Mouse (Mus musculus) limb, embryonic 15.5 days (tissue): ENCODE measurements around the gene Pnrc2. TPM values are rescaled to one million over a fixed set of nuclear protein-coding genes. Genes with fewer than 3 reads are reported as not detected.

Experiments used
- ATAC-seq: fragments of 200-750 bp; cut with Nextera tagmentation; 2 replicates; pipeline ENCODE4 v1.8.0; 2017; ENCODE audit warnings: low read depth, moderate TSS enrichment; ENCODE audit not compliant: insufficient number of reproducible peaks, low FRiP score, low TSS enrichment
- H3K27ac ChIP-seq: fragments of 300-500 bp; sonication (generic); 2 replicates; pipeline ENCODE4 v1.5.1; 2015; ENCODE audit warnings: moderate library complexity, mild to moderate bottlenecking, inconsistent platforms
- H3K27me3 ChIP-seq: fragments of 300-500 bp; sonication (generic); 2 replicates; pipeline ENCODE4 v1.6.1; 2015; ENCODE audit warnings: inconsistent platforms
- H3K36me3 ChIP-seq: fragments of 300-500 bp; sonication (generic); 2 replicates; pipeline ENCODE4 v1.6.1; 2015; ENCODE audit warnings: inconsistent platforms
- H3K4me1 ChIP-seq: fragments of 300-500 bp; sonication (generic); 2 replicates; pipeline ENCODE4 v1.6.1; 2015; ENCODE audit warnings: inconsistent platforms
- H3K4me2 ChIP-seq: fragments of 300-500 bp; sonication (generic); 2 replicates; pipeline ENCODE4 v1.6.1; 2015; ENCODE audit warnings: mild to moderate bottlenecking, inconsistent platforms
- H3K4me3 ChIP-seq: fragments of 300-500 bp; sonication (generic); 2 replicates; pipeline ENCODE4 v1.5.1; 2015; ENCODE audit warnings: mild to moderate bottlenecking, inconsistent platforms
- H3K9ac ChIP-seq: fragments of 300-500 bp; sonication (generic); 2 replicates; pipeline ENCODE4 v1.6.1; 2015; ENCODE audit warnings: inconsistent platforms
- H3K9me3 ChIP-seq: fragments of 300-500 bp; sonication (generic); 2 replicates; pipeline ENCODE4 v1.6.1; 2016; ENCODE audit warnings: inconsistent platforms
- WGBS: fragments of 180-500 bp; shearing (Covaris S2); methylation state at CpG from one replicate; pipeline ENCODE4 v1.1.7; 2015; 5-methylcytosine and 5-hydroxymethylcytosine counted together
- polyA plus RNA-seq: library from polyadenylated mRNA; unstranded; fragments of >200 nt; fragmentation: Nextera tagmentation; extraction: Ambion mirVana; gene quantifications from 2 replicates; pipeline ENCODE4 v1.2.1, GENCODE M21; 2015

The Pnrc2 gene
- polyA plus RNA-seq, 1 experiment from 2014 or later = 160 TPM

DNA sequence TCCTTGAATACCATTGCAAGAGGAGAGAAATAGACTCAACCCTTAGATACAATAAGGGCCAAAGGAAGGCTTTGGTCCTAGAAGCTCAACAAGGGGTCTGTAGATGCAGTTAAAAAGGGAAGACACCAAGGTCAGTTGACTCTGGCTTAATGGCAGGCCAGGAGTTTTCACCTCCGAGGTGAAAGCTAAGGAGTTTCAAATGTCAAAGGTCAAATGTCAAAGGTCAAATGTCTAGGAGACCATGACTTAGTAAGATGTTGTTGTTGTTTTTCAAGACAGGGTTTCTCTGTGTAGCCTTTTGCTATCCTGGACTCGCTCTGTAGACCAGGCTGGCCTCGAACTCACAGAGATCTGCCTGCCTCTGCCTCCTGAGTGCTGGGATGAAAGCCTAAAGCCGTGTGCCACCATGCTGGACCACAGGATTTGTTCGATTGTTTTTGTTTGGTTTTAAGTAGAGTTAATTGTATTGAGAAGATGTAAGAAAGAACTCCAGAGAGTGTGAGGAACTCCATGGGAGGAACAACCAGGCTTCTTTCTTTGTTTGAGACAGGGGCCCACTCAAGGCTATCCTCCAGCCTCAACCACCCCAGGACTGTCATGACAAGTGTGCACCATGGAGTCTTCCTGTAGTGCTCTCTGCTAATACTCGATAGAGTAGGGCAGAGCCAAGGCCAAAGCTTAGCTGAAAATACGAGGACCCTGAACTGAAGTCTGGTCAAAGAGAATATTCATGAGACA lies 15.7 kb upstream of the Pnrc2 start:
- no peak overlapping the region for H3K4me3 ChIP-seq
- H3K9ac ChIP-seq = no peak overlapping the region
- no peak overlapping the region for H3K27ac ChIP-seq
- H3K4me1 ChIP-seq = 0 out of 2 replicates have a peak, but pooled peaks cover 1% of the 10 kb centered on the region
- no peaks in the 10 kb centered on the region for H3K36me3 ChIP-seq
- 76% methylated on average over 7 of the region's 7 CpGs for WGBS
- no peak for ATAC-seq
- H3K27me3 ChIP-seq = no peaks in the 10 kb centered on the region
- H3K4me2 ChIP-seq = no peak overlapping the region
- H3K9me3 ChIP-seq = no peaks in the 10 kb centered on the region

DNA sequence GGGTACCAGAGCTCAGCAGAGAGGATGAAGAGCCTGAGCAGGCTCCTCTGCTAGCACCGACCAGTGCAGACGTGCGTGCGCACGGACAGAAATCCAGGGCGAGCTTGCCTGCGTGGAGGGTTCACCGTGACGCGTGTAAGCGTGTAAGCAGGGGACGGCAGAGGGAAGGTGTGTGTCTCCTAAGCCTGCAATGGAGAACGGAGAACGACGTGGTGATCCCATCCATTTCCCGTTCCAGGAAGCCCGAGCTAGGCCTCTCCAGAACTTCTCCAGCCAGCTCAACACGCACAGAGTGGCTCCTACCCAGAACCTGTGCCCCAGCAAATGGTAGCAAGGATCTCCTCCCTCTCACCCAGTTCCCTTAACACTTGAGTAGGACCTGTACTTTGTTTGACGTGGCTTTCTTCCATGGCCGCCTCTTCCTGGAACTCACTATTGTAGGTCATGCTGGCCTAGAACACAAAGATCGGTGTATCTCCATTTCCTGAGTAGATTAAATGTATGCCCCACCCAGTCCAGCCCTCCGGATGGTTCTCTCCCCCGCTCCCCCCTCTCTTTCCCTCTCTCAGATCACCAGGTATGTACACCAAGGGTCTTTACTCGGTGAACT lies 14.9 kb upstream of the Pnrc2 start:
- Histone ChIP-seq H3K4me2 (no peak overlapping the region), H3K9me3 (no peaks in the 10 kb centered on the region)
- ATAC-seq = no peak

DNA sequence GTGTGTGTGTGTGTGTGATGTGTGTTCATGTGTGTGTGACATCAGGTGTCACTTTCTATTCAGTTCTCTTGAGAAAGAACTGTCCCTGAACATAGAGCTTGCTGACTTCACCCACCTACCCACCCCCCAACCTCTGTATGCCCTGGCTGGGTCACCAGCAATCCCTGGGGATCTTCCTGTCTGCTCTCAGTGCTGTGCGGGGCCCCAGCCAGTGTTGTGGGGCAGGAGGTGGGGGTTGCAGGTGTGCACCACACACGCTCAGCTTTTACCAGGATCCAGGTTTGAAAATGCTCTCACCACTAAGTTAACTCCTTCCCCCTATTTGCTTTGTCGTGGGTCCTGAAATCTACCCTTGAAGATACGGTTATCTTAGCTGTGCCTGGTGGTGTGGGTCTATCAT lies 12.5 kb upstream of the Pnrc2 start:
- Histone ChIP-seq H3K27me3 (no peaks in the 10 kb centered on the region), H3K9ac (no peak overlapping the region), H3K4me2 (no peak overlapping the region), H3K27ac (no peak overlapping the region), H3K4me1 (0 out of 2 replicates have a peak, but pooled peaks cover 4% of the 10 kb centered on the region), H3K36me3 (no peaks in the 10 kb centered on the region), H3K4me3 (no peak overlapping the region), H3K9me3 (no peaks in the 10 kb centered on the region)
- 83% methylated on average over 4 of the region's 4 CpGs for WGBS
- no peak for ATAC-seq

More for the DNA sequence above, 14.9 kb upstream of the Pnrc2 start:
- no peak overlapping the region for H3K4me3 ChIP-seq
- no peaks in the 10 kb centered on the region for H3K36me3 ChIP-seq
- 0 out of 2 replicates have a peak, but pooled peaks cover 4% of the 10 kb centered on the region for H3K4me1 ChIP-seq
- H3K27me3 ChIP-seq = no peaks in the 10 kb centered on the region
- no peak overlapping the region for H3K27ac ChIP-seq
- 94% methylated on average over 24 of the region's 24 CpGs for WGBS
- H3K9ac ChIP-seq = no peak overlapping the region

DNA sequence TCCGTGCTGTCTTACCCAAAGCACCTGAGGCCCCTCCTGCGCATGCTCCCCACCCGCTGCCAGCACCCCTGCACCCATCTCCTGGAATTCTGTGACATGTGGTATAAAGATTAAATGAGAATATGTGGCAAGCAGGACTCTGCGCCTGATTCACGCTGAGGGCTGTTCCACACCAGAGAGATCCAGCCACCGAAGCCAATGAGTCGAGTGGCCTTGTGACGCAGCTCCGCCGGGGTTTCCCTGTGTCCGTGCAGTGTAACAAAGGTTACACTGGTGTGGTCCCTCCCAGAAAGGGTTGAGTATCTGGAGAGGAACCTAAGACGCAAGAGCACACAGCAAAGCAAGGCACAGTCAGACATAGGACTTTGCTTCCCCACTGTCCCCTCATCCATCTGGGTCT lies 12.0 kb upstream of the Pnrc2 start:
- 90% methylated on average over 12 of the region's 12 CpGs for WGBS
- 0 out of 2 replicates have a peak, but pooled peaks cover 4% of the 10 kb centered on the region for H3K4me1 ChIP-seq
- no peak for ATAC-seq

DNA sequence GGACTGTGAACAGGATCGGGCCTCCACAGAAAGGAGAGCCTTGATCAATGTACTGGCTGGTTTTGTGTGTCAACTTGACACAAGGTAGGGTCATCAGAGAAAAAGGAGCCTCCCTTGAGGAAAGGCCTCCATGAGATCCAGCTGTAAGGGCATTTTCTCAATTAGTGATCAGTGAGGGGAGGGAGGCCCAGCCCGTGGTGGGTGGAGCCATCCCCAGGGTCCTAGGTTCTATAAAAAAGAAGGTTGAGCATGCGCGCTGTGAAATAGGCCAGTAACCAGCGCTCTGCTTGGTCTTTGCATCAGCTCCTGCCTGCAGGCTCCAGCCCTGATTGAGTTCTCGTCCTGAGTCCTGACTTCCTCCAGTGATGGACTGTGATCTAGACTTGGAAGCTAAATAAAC lies 10.9 kb upstream of the Pnrc2 start:
- H3K27ac ChIP-seq = no peak overlapping the region
- no peaks in the 10 kb centered on the region for H3K36me3 ChIP-seq
- H3K9me3 ChIP-seq = no peaks in the 10 kb centered on the region
- no peaks in the 10 kb centered on the region for H3K27me3 ChIP-seq
- no peak overlapping the region for H3K4me2 ChIP-seq
- 53% methylated on average over 6 of the region's 6 CpGs for WGBS
- ATAC-seq = no peak
- no peak overlapping the region for H3K4me3 ChIP-seq
- no peak overlapping the region for H3K9ac ChIP-seq
- 0 out of 2 replicates have a peak, but pooled peaks cover 4% of the 10 kb centered on the region for H3K4me1 ChIP-seq

More for the DNA sequence above, 12.0 kb upstream of the Pnrc2 start:
- no peaks in the 10 kb centered on the region for H3K27me3 ChIP-seq
- H3K27ac ChIP-seq = no peak overlapping the region
- H3K9me3 ChIP-seq = no peaks in the 10 kb centered on the region
- H3K4me2 ChIP-seq = no peak overlapping the region
- H3K4me3 ChIP-seq = no peak overlapping the region
- H3K9ac ChIP-seq = no peak overlapping the region
- no peaks in the 10 kb centered on the region for H3K36me3 ChIP-seq

DNA sequence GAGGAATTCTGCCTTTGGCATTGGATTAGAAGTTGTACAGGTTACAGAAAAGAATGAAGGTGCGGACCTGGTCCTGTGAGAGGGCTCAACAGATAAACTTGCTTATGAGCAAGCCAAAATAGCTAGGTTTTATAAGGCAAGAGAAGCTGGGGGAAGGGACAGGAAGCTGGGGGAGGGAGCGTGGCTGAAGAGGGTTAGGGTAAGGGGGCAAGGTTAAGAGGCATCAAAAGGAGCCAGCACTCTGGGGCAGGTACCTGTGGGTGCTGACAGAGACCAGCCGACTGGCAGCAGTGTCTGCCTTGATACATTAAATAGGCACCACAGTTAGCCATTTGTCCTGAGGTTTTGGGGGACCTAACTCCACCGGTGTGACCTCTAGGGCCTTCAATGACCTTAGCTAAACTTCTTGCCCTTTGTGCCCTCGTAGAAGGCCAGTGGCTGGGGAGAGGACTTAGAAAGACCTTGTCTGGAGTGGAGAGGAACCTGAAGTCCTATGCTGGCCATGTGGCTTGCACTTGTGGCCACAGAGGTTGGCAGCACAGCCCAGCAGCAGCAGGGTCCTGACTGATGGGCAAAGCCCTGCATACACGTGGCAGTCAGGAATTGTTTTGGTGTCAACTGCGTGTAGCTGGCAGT lies 10.3 kb upstream of the Pnrc2 start:
- no peaks in the 10 kb centered on the region for H3K36me3 ChIP-seq
- ATAC-seq = no peak
- no peak overlapping the region for H3K4me2 ChIP-seq
- no peak overlapping the region for H3K9ac ChIP-seq
- no peak overlapping the region for H3K4me3 ChIP-seq
- 0 out of 2 replicates have a peak, but pooled peaks cover 4% of the 10 kb centered on the region for H3K4me1 ChIP-seq
- H3K9me3 ChIP-seq = no peaks in the 10 kb centered on the region
- no peak overlapping the region for H3K27ac ChIP-seq
- WGBS = 55% methylated on average over 7 of the region's 7 CpGs
- H3K27me3 ChIP-seq = no peaks in the 10 kb centered on the region

DNA sequence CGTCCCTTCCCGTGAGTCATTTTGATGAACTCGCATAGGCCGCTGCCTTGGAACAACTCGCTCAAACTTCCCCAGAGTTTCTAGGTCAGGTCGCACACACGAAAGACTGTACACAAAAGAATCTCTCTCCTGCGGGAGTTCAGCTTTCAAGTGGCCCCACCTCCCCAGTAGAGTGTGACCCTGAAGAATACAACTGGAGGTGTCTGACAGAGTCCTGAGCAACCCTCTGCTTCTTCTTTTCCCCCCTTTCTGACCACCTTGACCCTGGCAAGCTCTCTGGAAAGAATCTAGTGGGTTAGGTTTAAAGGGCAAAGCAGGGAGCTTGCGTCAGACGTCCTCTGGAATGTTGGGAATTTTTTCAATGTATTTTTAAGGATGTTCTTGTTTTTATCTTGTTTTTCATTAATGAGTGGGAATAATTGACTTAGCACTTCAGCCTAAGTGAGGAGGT lies 9.8 kb upstream of the Pnrc2 start:
- Histone ChIP-seq H3K9ac (no peak overlapping the region), H3K36me3 (no peaks in the 10 kb centered on the region), H3K4me1 (0 out of 2 replicates have a peak, but pooled peaks cover 4% of the 10 kb centered on the region), H3K9me3 (no peaks in the 10 kb centered on the region), H3K27ac (no peak overlapping the region), H3K4me3 (no peak overlapping the region), H3K27me3 (no peaks in the 10 kb centered on the region), H3K4me2 (no peak overlapping the region)
- WGBS = 62% methylated on average over 10 of the region's 10 CpGs
- no peak for ATAC-seq

DNA sequence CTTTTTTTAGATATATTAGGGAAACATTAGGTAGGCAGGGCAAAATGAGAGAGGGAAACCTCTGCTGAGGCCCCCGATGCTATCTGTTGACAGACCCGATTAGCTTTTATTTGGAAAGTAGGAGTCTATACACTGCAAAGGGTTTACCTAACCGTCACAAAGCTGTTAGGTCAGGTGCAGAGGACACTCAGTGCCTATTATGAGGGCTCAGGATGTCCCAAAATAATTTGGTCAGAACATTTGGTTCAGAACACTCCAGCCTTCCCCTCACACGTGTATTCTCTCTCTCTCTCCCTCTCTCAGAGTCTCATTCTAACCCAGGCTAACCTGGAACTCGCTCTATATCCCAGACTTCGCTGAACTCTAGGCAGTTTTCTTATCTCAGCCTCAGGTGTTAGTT lies 8.4 kb upstream of the Pnrc2 start:
- no peak for ATAC-seq
- Histone ChIP-seq H3K4me1 (peaks cover 6% of the 10 kb centered on the region), H3K4me2 (no peak overlapping the region), H3K27me3 (no peaks in the 10 kb centered on the region), H3K27ac (no peak overlapping the region), H3K4me3 (no peak overlapping the region), H3K36me3 (no peaks in the 10 kb centered on the region), H3K9ac (no peak overlapping the region), H3K9me3 (no peaks in the 10 kb centered on the region)
- WGBS = 77% methylated on average over 6 of the region's 6 CpGs

DNA sequence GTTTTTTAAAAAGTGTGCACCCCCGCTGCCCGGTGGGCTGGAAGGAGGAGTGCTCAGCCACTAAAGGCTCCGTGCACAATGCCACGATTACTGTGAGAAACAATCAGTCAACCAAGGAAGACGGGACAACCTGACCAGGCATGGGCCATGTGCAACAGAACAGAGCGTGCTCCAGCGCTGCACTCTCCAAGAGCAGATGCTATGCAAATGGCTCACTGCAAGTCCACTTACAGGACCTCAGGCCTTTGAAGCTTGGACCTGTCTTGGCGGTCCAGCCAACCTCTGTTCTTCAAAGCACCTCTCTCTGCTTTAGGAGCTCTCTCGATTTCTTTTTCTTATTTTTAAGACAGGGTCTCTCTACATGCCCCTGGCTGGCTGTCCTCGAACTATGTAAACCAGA lies 6.9 kb upstream of the Pnrc2 start:
- Histone ChIP-seq H3K36me3 (no peaks in the 10 kb centered on the region), H3K9ac (no peak overlapping the region), H3K4me1 (peaks cover 19% of the 10 kb centered on the region), H3K9me3 (no peaks in the 10 kb centered on the region), H3K27ac (no peak overlapping the region), H3K4me3 (no peak overlapping the region), H3K4me2 (no peak overlapping the region), H3K27me3 (no peaks in the 10 kb centered on the region)
- no peak for ATAC-seq
- WGBS = 83% methylated on average over 10 of the region's 10 CpGs

DNA sequence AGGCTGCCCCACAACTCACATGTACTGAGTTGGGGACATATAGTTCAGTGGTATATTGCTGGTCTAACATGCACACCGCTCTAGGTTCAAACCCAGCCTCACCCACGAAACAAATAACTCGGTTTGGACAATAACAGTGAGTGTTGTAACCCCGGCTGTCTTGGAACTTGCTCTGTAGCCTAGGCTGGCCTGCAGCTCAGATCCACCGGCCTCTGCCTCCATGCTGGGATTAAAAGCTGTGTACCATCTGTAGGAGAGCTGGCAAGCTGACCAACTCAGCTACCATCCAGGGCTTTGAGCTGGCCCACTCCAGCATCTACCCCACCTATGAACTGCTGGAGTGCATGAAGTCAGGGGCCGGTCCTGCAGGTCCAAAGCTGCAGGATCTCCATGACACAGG lies 6.4 kb upstream of the Pnrc2 start:
- 92% methylated on average over 6 of the region's 6 CpGs for whole genome bisulfite sequencing
- no peaks in the 10 kb centered on the region for H3K27me3 ChIP-seq
- H3K9ac ChIP-seq = no peak overlapping the region
- no peaks in the 10 kb centered on the region for H3K36me3 ChIP-seq
- H3K4me3 ChIP-seq = no peak overlapping the region
- H3K4me2 ChIP-seq = no peak overlapping the region
- no peak overlapping the region for H3K27ac ChIP-seq
- no peaks in the 10 kb centered on the region for H3K9me3 ChIP-seq
- H3K4me1 ChIP-seq = peaks cover 25% of the 10 kb centered on the region
- no peak for ATAC-seq

DNA sequence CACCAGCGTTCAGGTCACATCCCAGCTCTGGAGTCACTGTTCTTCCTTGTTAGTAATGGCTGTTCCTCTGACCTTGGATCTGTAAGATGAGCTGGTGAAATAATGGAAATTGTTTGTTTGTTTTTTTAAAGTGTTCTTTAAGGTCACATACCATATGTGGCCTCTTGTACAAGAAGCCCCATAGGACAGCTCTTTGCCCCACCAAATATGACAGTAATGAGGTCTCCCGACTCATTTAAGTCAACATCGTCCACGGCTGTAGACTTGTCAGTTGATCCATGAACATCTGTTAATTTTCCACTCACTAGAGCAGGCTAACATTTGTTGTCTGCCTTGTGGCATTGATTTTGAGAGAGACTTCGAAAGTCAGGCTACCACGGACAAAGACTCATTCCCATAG lies 5.4 kb upstream of the Pnrc2 start:
- no peaks in the 10 kb centered on the region for H3K36me3 ChIP-seq
- H3K27me3 ChIP-seq = no peaks in the 10 kb centered on the region
- WGBS = 64% methylated on average over 6 of the region's 6 CpGs
- H3K4me3 ChIP-seq = no peak overlapping the region
- no peaks in the 10 kb centered on the region for H3K9me3 ChIP-seq
- H3K4me2 ChIP-seq = no peak overlapping the region
- ATAC-seq = no peak
- peaks cover 28% of the 10 kb centered on the region for H3K4me1 ChIP-seq
- no peak overlapping the region for H3K9ac ChIP-seq
- H3K27ac ChIP-seq = no peak overlapping the region

DNA sequence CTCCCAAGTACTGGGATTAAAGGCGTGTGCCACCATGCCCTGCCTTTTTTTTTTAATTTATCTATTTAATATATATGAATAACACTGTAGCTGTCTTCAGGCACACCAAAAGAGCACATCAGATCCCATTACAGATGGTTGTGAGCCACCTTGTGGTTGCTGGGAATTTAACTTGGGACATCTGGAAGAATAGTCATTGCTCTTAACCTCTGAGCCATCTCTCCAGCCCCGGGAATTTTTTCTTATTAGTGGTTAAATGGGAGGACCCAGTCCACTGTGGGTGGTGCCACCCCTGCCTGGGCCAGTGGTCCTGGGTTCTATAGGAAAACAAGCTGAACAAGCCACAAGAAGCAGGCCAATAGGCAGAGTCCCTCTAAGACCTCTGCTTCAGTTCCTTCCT lies 4.1 kb upstream of the Pnrc2 start:
- WGBS = 58% methylated on average over 2 of the region's 2 CpGs
- Histone ChIP-seq H3K9ac (no peak overlapping the region), H3K4me1 (peaks cover 27% of the 10 kb centered on the region), H3K27me3 (no peaks in the 10 kb centered on the region), H3K4me3 (no peak overlapping the region), H3K36me3 (no peaks in the 10 kb centered on the region), H3K27ac (no peak overlapping the region), H3K9me3 (no peaks in the 10 kb centered on the region), H3K4me2 (no peak overlapping the region)
- no peak for ATAC-seq
